Mouse (Mus musculus): Measurements from ENCODE around the gene Ak2.
A peak's percentile ranks its signal among the peaks of the same experiment; 100 is the strongest.

The Ak2 gene

DNA sequence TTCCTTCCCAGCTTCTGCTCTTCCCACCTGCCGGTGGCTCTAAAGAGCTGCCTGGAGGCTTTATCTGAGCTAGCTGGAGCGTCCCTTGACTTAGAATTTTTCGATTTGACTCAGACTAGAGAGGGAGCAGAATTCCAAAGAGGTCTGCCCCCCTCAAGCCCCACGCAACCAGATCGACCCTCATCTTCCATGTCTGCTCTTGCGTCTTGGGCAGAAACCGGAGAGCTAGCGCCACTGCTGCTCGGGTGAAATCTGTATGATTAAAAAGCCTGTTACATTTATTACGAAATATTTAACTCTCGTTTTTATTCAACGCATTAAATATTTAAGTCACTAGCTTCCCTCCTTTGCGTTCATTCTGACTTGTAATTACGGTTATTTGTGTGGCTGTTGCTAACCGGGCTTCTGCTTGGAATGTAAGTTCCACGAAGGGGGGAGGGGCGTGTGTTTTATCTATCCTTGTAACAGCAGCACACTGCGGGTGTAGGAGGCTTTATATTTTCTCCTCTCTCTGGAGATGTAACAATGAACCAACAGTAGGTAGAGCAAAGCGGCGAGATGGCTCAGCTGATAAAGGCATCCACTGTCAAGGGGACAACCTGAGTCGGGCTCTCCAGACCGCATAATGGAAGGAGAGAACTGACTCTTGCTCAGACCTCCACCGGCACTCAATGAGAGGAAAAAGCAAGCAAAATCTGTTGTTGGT, 57.7 kb downstream of the Ak2 start:
- DNase-seq = no peak

DNA sequence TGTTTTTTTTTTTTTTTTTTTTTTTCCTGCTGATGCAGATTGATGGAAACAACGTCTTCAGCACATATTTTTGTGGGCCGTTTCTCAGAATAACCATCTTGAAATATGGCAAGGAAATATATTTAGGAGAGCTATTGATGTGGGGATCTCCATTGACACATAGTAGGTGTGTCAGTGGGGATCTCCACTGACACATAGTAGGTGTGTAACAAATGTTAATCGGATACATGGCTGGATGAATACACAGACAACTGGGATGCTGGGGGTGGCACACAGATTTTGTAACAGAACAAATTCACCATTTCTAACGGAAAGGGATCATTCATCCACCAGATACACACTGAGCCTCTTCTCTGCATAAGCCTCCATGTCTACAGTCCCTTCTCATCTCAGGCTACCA, 58.6 kb downstream of the Ak2 start:
- DNase-seq = no peak

DNA sequence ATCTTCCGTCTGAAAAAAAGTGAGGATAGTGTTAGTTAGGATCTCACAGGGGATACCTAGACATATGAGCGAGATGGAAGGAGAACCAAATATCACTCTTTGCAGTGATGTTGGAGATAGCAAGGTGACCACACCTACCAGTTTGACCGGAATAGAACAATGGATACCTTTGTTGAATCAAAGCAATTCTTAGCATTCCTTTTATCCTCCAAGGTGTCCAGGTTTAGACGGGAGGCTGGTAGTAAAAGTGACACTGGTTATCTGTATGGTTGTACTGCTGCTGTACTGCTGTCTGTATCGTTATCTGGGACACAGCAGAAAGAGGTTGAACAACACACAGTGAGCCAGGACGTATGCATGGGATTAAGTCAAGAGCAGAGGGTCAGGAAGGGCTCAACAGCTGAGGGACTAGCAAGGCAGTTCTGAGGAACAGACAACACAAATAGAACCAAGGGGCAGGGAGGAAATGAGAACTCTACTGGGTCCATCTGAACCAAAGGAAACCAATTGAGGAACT, 59.2 kb downstream of the Ak2 start:
- DNase-seq = no peak

DNA sequence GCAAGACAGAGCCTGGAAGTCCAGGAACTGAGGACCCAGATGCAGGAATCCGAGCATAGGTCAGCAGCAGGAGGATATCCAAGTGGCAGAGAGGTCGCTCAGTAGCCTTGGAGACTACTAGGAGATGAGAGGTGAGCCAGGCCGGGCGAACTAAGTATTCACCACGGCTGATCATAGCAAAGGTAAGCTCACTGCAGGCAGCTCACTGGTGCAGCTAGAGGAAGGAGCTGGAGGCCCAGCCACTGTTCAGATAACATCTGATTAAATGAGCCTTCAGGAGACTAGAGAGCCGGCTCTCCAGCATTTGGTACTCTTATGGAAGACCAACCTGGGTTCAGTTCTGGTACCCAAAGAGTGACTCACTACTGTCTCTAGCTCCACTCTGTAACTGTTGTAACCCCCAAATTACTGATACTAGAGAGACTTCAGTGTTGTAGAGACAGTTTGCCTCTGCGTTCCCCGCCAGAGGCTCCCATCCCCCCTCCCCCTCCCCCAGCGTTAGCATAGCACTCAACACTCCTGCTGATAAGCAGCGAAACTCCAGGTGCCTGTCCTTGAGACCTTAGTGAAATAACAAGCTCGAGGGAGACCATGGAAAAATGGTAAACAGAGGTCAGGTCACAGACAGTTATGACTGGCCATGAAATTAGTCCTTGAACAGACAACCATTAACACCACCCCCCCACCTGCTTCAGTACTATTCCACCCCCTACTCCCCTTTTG, 59.9 kb downstream of the Ak2 start:
- no peak for DNase-seq

DNA sequence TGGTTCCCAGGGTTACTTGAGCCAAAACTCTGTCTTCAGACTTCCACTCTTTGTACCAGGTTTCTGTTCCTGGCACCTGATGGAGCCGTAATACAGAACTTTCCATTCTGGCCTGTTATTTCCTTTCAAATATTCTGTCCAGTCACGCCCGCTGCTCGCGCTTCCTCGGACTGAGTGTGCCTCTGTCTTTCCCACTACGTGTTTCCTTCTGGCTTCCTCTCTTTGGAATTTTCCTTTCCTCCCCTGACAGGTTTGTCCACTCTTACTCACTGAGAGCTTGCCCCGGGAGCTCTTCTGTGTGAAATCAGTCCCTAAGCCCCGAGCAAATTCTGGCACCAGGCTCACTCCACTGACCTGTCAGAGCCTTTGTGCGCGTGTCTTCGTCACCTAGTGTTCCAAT, 63.0 kb downstream of the Ak2 start:
- no peak for DNase-seq

DNA sequence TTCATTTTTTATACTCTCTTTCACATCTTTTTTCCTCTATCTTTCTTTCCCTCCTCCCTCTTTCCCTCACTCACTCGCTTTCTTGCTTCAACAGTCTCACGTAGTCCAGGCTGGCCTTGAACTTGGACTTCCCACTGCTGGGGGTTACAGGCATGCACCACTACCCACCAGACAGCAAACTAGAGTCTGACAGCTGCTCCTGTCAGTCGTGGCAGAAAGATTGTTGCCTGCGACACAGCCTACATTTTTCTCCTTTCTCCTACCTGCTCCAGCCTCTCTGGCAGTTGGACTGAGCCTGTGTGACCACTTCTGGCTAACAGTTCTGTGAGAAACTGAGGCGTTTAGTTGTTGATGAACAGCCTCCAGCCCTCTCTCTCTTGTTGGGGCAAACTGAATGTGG, 63.8 kb downstream of the Ak2 start:
- DNase-seq = no peak

DNA sequence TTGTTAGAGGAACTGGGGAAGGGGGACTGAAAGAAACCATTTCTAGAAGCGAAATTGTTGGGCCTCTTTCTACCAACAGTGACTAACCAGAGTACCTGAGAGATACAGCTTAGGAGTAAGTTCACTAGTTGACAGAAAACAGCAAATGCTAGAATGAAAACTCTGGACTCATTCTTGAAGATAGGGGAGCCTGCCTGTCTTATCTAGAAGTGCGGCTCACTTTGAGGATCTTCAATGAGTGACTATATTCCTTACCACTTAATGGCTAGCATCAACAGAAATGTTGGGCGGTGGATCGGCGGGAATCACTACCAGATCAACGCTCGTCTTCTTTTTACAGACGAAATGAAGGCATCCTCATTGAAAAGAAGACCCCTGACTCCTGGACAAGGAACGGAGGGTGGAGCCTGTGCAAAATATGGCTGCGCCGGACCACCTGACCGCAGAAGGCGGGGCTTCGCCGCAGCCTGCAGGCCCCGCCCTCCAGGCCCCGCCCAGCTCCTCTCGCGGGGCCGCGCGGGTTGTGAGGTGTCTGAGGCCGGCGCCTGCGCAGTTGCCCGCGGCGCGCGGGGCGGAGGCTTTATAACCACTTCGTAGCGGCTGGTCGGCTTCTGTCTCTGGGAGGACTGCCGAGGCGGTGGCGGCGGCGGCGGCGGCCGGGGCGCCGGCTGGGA, 65.9 kb downstream of the Ak2 start:
- DNase-seq = peak; percentile 97

DNA sequence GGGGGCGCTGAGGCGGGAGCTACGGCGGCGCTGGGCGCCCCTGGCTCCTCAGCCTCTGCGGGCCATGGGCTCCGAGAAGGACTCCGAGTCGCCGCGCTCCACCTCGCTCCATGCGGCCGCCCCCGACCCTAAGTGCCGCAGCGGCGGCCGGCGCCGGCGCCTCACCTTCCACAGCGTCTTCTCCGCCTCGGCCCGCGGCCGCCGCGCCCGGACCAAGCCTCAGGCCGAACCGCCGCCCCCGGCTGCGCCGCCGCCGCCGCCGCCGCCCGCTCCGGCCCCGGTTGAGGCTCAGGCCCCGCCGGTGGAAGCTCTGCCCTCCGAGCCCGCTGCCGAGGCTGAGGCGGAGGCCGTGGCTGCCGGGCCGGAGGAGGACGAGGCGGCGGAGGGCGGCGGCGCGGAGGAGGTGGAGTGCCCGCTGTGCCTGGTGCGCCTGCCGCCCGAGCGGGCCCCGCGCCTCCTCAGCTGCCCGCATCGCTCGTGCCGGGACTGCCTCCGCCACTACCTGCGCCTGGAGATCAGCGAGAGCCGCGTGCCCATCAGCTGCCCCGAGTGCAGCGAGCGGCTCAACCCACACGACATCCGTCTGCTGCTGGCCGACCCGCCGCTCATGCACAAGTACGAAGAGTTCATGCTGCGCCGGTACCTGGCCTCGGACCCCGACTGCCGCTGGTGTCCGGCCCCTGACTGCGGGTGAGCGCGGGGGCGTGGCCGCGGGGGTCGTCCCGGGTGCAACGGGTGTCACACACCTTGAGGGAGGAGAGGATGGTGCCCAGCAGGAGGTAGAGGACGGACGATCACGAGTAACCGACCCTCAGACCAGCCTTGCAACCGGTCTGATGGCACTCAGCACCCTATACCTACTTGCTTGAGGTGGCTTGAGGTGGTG, 66.7 kb downstream of the Ak2 start, which contains the start of gene Rnf19b:
Gene Rnf19b (plus strand): TSS at position 65 of the 886 bp plus-strand sequence.
- DNase-seq = peak; percentile 54

DNA sequence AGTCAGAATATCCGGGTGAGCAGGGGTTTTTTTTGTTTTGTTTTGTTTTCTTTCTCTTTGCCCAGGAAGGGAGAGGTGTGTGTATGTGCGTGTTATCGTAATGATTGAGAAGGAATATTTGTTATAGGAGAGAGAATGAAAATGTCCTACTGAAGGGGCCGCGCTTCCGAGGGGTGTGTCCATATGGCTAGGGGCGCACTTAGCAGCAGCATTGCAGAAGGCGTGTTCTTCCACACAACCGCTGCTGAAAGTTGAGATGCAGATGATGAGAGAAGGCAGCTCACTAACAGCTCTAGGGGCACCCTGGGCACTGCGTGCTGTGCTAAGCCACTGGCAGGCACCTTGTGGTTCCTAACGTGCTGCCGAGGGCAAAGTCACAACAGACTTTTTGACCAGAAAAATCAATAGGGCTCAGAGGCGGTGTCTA, 67.4 kb downstream of the Ak2 start:
- peak; percentile 40 for DNase-seq

DNA sequence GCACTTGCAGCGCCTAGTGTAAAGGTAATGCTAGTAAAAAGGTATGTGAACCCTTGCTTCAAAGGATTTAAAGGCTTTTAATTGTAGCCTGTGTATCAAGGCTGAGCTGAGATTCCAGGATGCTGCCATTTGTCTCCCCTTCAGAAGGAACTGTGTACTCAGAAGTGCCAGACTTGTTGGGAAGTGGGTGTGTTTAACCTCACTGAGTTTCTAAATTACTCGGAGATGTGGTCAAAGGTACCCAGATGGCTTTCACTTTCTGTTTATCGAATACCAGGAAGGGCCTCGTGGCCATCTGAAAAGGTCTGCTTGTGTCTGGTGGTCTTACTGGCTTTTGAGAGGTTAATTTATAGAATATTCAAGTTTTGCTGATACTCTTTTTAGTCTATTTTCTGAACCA, 68.2 kb downstream of the Ak2 start:
- peak; percentile 2 for DNase-seq

Data from thymus, postnatal 25 days (tissue).